Mouse (Mus musculus) B cell, adult 62 days (primary cell): Measurements from ENCODE around the gene Gabra1. TPM values are rescaled to one million over a fixed set of nuclear protein-coding genes. Genes with fewer than 3 reads are reported as not detected.

Source experiments
- total RNA-seq: library from RNA; stranded (reverse); gene quantifications from 4 replicates; pipeline ENCODE4 v1.2.4, GENCODE M21; 2023

The Gabra1 gene
- not detected in 4 replicates for total RNA-seq

DNA sequence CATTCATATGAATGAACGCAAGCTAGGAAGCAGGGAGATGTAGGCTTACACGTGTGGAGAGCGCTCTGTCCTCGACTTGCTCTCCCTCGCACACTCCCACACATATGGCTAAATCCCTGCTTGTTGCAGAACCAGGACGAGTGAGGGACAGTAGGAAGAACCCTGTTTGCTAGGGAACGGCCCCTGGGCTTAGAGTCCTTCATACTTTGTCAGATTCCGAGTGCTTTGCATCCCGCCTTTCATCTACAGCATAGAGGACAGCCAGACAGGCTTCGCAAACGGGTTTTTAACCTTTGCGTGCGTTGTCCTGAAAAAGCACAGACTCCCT is at the start of gene Gabra1:
Gene Gabra1 (minus strand): TSS at position 106 of the 328 bp plus-strand sequence.

Other genes starting within 250 kb of the Gabra1 start
- gene Gabrg2, start 182.1 kb downstream of the Gabra1 start, total RNA-seq = not detected in 4 replicates
- gene Gabra6, start 138.1 kb upstream of the Gabra1 start, total RNA-seq = not detected in 4 replicates
- gene Gabrb2, start 236.8 kb upstream of the Gabra1 start, total RNA-seq = not detected in 4 replicates